Mouse (Mus musculus) MEL (cell line): ENCODE data around the gene Zfyve21. TPM values are rescaled to one million over a fixed set of nuclear protein-coding genes. Genes with fewer than 3 reads are reported as not detected.

ENCODE experiments used
- DNase-seq: peaks from one replicate; pipeline ENCODE4 v3.0.0; 2011; ENCODE audit warnings: low read depth, low spot score
- H3K27ac ChIP-seq: 2 replicates; pipeline ENCODE4 v1.5.1; 2012; ENCODE audit warnings: low read depth, mild to moderate bottlenecking, control low read depth, low read length, moderate library complexity; ENCODE audit not compliant: control insufficient read depth
- H3K27me3 ChIP-seq, 2 experiments: fragments of 150-350 bp in 1 of 2; sonication (generic) in 1 of 2; 2 replicates each; pipeline ENCODE4 v1.6.1; 2012; ENCODE audit warnings: low read length in 2 of 2, mild to moderate bottlenecking in 2 of 2, improper control_type of control experiment in 1 of 2, moderate library complexity in 1 of 2; ENCODE audit not compliant: insufficient read depth in 2 of 2, control insufficient read depth in 1 of 2
- H3K36me3 ChIP-seq, 2 experiments: 2 replicates each; pipeline ENCODE4 v1.6.1; 2012 to 2014; ENCODE audit warnings: low read length in 2 of 2, improper control_type of control experiment in 1 of 2, inconsistent platforms in 1 of 2, mild to moderate bottlenecking in 1 of 2; ENCODE audit not compliant: insufficient read depth in 2 of 2, control insufficient read depth in 1 of 2
- H3K4me1 ChIP-seq, 2 experiments: fragments of 150-350 bp in 1 of 2; sonication (generic) in 1 of 2; 2 replicates each; pipeline ENCODE4 v1.6.1; 2012; ENCODE audit warnings: low read length in 2 of 2, improper control_type of control experiment in 1 of 2, mild to moderate bottlenecking in 1 of 2; ENCODE audit not compliant: insufficient read depth in 2 of 2, control insufficient read depth in 1 of 2
- H3K4me3 ChIP-seq, 2 experiments: fragments of 150-350 bp in 1 of 2; sonication (generic) in 1 of 2; 2 replicates each; pipeline ENCODE4 v1.5.1; 2012; ENCODE audit warnings: low read depth in 2 of 2, low read length in 2 of 2, mild to moderate bottlenecking in 2 of 2, moderate library complexity in 2 of 2, control low read depth in 1 of 2, improper control_type of control experiment in 1 of 2; ENCODE audit not compliant: control insufficient read depth in 1 of 2, insufficient read depth in 1 of 2
- H3K79me2 ChIP-seq: 2 replicates; pipeline ENCODE4 v1.6.1; 2012; ENCODE audit warnings: mild to moderate bottlenecking, low read length, moderate library complexity; ENCODE audit not compliant: control insufficient read depth, poor library complexity, insufficient read depth
- H3K9ac ChIP-seq: 2 replicates; pipeline ENCODE4 v1.6.1; 2012; ENCODE audit warnings: low read depth, mild to moderate bottlenecking, control low read depth, low read length, moderate library complexity; ENCODE audit not compliant: control insufficient read depth, poor library complexity, severe bottlenecking
- H3K9me3 ChIP-seq: fragments of 150-350 bp; sonication (generic); replicated peaks from 2 replicates; pipeline ENCODE4 v1.6.1; 2012; ENCODE audit warnings: mild to moderate bottlenecking, low read length, improper control_type of control experiment, moderate library complexity; ENCODE audit not compliant: insufficient read depth
- BHLHE40 ChIP-seq: IDR thresholded peaks from 2 replicates; pipeline ENCODE4 v1.6.1; 2012; ENCODE audit warnings: low read depth, mild to moderate bottlenecking, inconsistent platforms, low read length, improper control_type of control experiment, borderline replicate concordance
- CHD1 ChIP-seq: IDR thresholded peaks from 2 replicates; pipeline ENCODE4 v1.6.1; 2012; ENCODE audit warnings: low read depth, mild to moderate bottlenecking, inconsistent platforms, low read length, improper control_type of control experiment
- CHD2 ChIP-seq: IDR thresholded peaks from 2 replicates; pipeline ENCODE4 v1.6.1; 2011; ENCODE audit warnings: low read length, improper control_type of control experiment
- CTCF ChIP-seq, 3 experiments: IDR thresholded peaks in 2 of 3; conservative IDR thresholded peaks in 1 of 3; 2 replicates each; pipeline ENCODE4 v1.5.1; 2011 to 2012; ENCODE audit warnings: low read length in 3 of 3, low read depth in 2 of 3, mild to moderate bottlenecking in 2 of 3, improper control_type of control experiment in 1 of 3, inconsistent platforms in 1 of 3, mixed read lengths in 1 of 3, moderate library complexity in 1 of 3; ENCODE audit not compliant: control insufficient read depth in 1 of 3, insufficient read depth in 1 of 3, poor library complexity in 1 of 3, severe bottlenecking in 1 of 3
- E2F4 ChIP-seq: IDR thresholded peaks from 2 replicates; pipeline ENCODE4 v1.6.1; 2011; ENCODE audit warnings: low read depth, low read length, improper control_type of control experiment, borderline replicate concordance
- ELF1 ChIP-seq: IDR thresholded peaks from 2 replicates; pipeline ENCODE4 v1.6.1; 2014; ENCODE audit warnings: low read depth, mild to moderate bottlenecking, inconsistent platforms, low read length, improper control_type of control experiment, moderate library complexity
- EP300 ChIP-seq, 2 experiments: IDR thresholded peaks; 2 replicates each; pipeline ENCODE4 v1.6.1; 2011; ENCODE audit warnings: improper control_type of control experiment in 2 of 2, low read length in 2 of 2, low read depth in 1 of 2, mild to moderate bottlenecking in 1 of 2
- ETS1 ChIP-seq: IDR thresholded peaks from 2 replicates; pipeline ENCODE4 v1.6.1; 2012; ENCODE audit warnings: low read depth, mild to moderate bottlenecking, inconsistent platforms, low read length, improper control_type of control experiment, moderate library complexity
- GABPA ChIP-seq: IDR thresholded peaks from 2 replicates; pipeline ENCODE4 v1.6.1; 2012; ENCODE audit warnings: low read depth, mild to moderate bottlenecking, inconsistent platforms, low read length, improper control_type of control experiment, moderate library complexity
- KAT2A ChIP-seq: conservative IDR thresholded peaks from 2 replicates; pipeline ENCODE4 v1.6.1; 2012; ENCODE audit warnings: low read depth, low read length, improper control_type of control experiment, inconsistent platforms
- MAFK ChIP-seq: IDR thresholded peaks from 2 replicates; pipeline ENCODE4 v1.6.1; 2011; ENCODE audit warnings: low read depth, mild to moderate bottlenecking, low read length, improper control_type of control experiment, borderline replicate concordance
- MAX ChIP-seq: IDR thresholded peaks from 2 replicates; pipeline ENCODE4 v1.6.1; 2011; ENCODE audit warnings: low read length, improper control_type of control experiment
- MAZ ChIP-seq: IDR thresholded peaks from 2 replicates; pipeline ENCODE4 v1.6.1; 2012; ENCODE audit warnings: low read depth, mild to moderate bottlenecking, inconsistent platforms, low read length, improper control_type of control experiment
- MEF2A ChIP-seq: IDR thresholded peaks from 2 replicates; pipeline ENCODE4 v1.6.1; 2014; ENCODE audit warnings: low read depth, mild to moderate bottlenecking, inconsistent platforms, low read length, improper control_type of control experiment; ENCODE audit not compliant: poor library complexity, insufficient replicate concordance, severe bottlenecking; ENCODE audit errors: extremely low read depth
- MXI1 ChIP-seq: IDR thresholded peaks from 2 replicates; pipeline ENCODE4 v1.6.1; 2011; ENCODE audit warnings: mild to moderate bottlenecking, low read depth, low read length, improper control_type of control experiment
- MYB ChIP-seq: IDR thresholded peaks from 2 replicates; pipeline ENCODE4 v1.6.1; 2011; ENCODE audit warnings: mild to moderate bottlenecking, low read depth, low read length, improper control_type of control experiment
- NELFE ChIP-seq: IDR thresholded peaks from 2 replicates; pipeline ENCODE4 v1.6.1; 2011; ENCODE audit warnings: low read depth, low read length, improper control_type of control experiment
- NRF1 ChIP-seq: IDR thresholded peaks from 2 replicates; pipeline ENCODE4 v1.6.1; 2014; ENCODE audit warnings: low read depth, mild to moderate bottlenecking, inconsistent platforms, low read length, improper control_type of control experiment, moderate library complexity; ENCODE audit not compliant: poor library complexity, insufficient read depth, severe bottlenecking
- POLR2AphosphoS2 ChIP-seq: IDR thresholded peaks from 2 replicates; pipeline ENCODE4 v1.6.1; 2011; ENCODE audit warnings: low read length, improper control_type of control experiment
- POLR2AphosphoS5 ChIP-seq: IDR thresholded peaks from 2 replicates; pipeline ENCODE4 v1.6.1; 2012; ENCODE audit warnings: low read depth, borderline replicate concordance, mild to moderate bottlenecking, inconsistent platforms, low read length, moderate library complexity, mixed read lengths
- RAD21 ChIP-seq: IDR thresholded peaks from 2 replicates; pipeline ENCODE4 v1.6.1; 2011; ENCODE audit warnings: mild to moderate bottlenecking, low read depth, low read length, improper control_type of control experiment
- SIN3A ChIP-seq: IDR thresholded peaks from 2 replicates; pipeline ENCODE4 v1.6.1; 2012; ENCODE audit warnings: low read length, improper control_type of control experiment, inconsistent platforms
- SMC3 ChIP-seq: IDR thresholded peaks from 2 replicates; pipeline ENCODE4 v1.6.1; 2011; ENCODE audit warnings: low read depth, low read length, improper control_type of control experiment
- TAL1 ChIP-seq: IDR thresholded peaks from 2 replicates; pipeline ENCODE4 v1.6.1; 2012; ENCODE audit warnings: mild to moderate bottlenecking, inconsistent platforms, low read length, moderate library complexity, mixed read lengths
- TBP ChIP-seq: IDR thresholded peaks from 2 replicates; pipeline ENCODE4 v1.8.0; 2011; ENCODE audit warnings: low read depth, low read length, improper control_type of control experiment
- UBTF ChIP-seq: IDR thresholded peaks from 2 replicates; pipeline ENCODE4 v1.6.1; 2012; ENCODE audit warnings: low read depth, mild to moderate bottlenecking, inconsistent platforms, low read length, improper control_type of control experiment, moderate library complexity, borderline replicate concordance; ENCODE audit not compliant: insufficient read depth
- USF1 ChIP-seq: IDR thresholded peaks from 2 replicates; pipeline ENCODE4 v1.6.1; 2014; ENCODE audit warnings: low read depth, mild to moderate bottlenecking, inconsistent platforms, low read length, improper control_type of control experiment, moderate library complexity
- USF2 ChIP-seq, 2 experiments: IDR thresholded peaks; 2 replicates each; pipeline ENCODE4 v1.6.1; 2011 to 2012; ENCODE audit warnings: improper control_type of control experiment in 2 of 2, low read length in 2 of 2, borderline replicate concordance in 1 of 2, inconsistent platforms in 1 of 2, low read depth in 1 of 2, mild to moderate bottlenecking in 1 of 2; ENCODE audit not compliant: insufficient read depth in 1 of 2
- ZMIZ1 ChIP-seq: IDR thresholded peaks from 2 replicates; pipeline ENCODE4 v1.6.1; 2012; ENCODE audit warnings: low read depth, mild to moderate bottlenecking, inconsistent platforms, low read length, improper control_type of control experiment, moderate library complexity
- ZNF384 ChIP-seq: IDR thresholded peaks from 2 replicates; pipeline ENCODE4 v1.6.1; 2012; ENCODE audit warnings: low read depth, mild to moderate bottlenecking, inconsistent platforms, low read length, improper control_type of control experiment
- polyA plus RNA-seq, 2 experiments: library from polyadenylated mRNA; stranded (reverse) in 1 of 2; unstranded in 1 of 2; fragments of >175 nt in 1 of 2; fragments of >200 nt in 1 of 2; gene quantifications; 2 replicates each; pipeline versions ENCODE4 v1.2.1 to v1.2.4; 2012; ENCODE audit warnings: low replicate concordance in 2 of 2, low read depth in 1 of 2; ENCODE audit not compliant: insufficient read length in 2 of 2, insufficient read depth in 1 of 2, missing spikeins in 1 of 2
- total RNA-seq: library from RNA; depleted of rRNA; stranded (reverse); fragments of 300-350 nt; gene quantifications from 2 replicates; pipeline ENCODE4 v1.2.3, GENCODE M21; 2012

Zfyve21 gene
- total and polyA plus RNA-seq, 3 experiments = 8.1 to 9.1 TPM; not detected in 1

GRCm38 (mm10) chr12:111870811-111871210, 56.8 kb downstream of the Zfyve21 start:
- Histone ChIP-seq H3K4me1 (peaks cover 0 to 10% of the 10 kb centered on the region in 2 experiments; a peak in 2 of 4 replicates), H3K27ac (no peak overlapping the region), H3K9ac (no peak overlapping the region), H3K36me3 (peaks cover 0 to 8% of the 10 kb centered on the region in 2 experiments; a peak in 2 of 4 replicates), H3K27me3 (no peaks in the 10 kb centered on the region), H3K9me3 (no peaks in the 10 kb centered on the region), H3K79me2 (no peaks in the 10 kb centered on the region), H3K4me3 (no peak overlapping the region)
- DNase-seq = no peak
- no peak for TF ChIP-seq USF1
- no peak for TF ChIP-seq SIN3A
- no peak for TF ChIP-seq MAX
- no peak for TF ChIP-seq ZMIZ1
- no peak for TF ChIP-seq ZNF384
- TF ChIP-seq POLR2AphosphoS5 = no peak
- no peak for TF ChIP-seq NELFE
- no peak for TF ChIP-seq EP300 (IDR thresholded peaks at IDR 0.05; ENCODE audit: low read depth in 1 of 2, low read length in 2 of 2)
- no peak for TF ChIP-seq E2F4
- TF ChIP-seq TBP = no peak
- no peak for TF ChIP-seq ELF1
- no peak for TF ChIP-seq POLR2AphosphoS2

DNA sequence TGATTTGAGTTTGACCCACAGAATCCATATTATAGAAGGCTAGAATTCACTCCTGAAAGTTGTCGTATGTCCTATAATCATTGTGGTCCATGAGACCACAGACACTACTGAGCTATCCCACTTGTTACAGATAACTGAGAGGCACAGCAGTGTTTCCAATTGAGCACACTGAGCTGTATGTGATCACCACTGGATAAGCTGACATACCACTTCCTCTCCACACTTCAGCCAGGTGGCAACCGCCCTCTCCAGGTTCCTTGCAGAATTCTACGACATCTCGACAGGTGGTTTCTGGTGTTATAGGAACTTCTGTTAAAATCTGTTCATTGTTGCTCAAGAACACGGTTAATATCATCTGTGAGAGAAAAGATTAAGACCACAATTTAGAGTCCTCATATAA, 58.1 kb downstream of the Zfyve21 start:
- H3K4me1 ChIP-seq = peaks cover 0 to 10% of the 10 kb centered on the region in 2 experiments; a peak in 2 of 4 replicates
- no peaks in the 10 kb centered on the region for H3K9me3 ChIP-seq
- no peak overlapping the region for H3K27ac ChIP-seq
- peaks cover 0 to 8% of the 10 kb centered on the region in 2 experiments; a peak in 2 of 4 replicates for H3K36me3 ChIP-seq
- no peaks in the 10 kb centered on the region for H3K27me3 ChIP-seq
- H3K79me2 ChIP-seq = no peaks in the 10 kb centered on the region
- peak; percentile 61 for DNase-seq
- no peak overlapping the region for H3K4me3 ChIP-seq
- no peak overlapping the region for H3K9ac ChIP-seq
- TF ChIP-seq POLR2AphosphoS5 (no peak), NRF1 (no peak), TBP (no peak), TAL1 (no peak), CHD1 (no peak), MXI1 (0 out of 2 replicates have a peak, but pooled peaks have one; percentile 17), NELFE (no peak), KAT2A (no peak), SMC3 (peak; percentile 21; the same call in 1 of the 2 replicates), MYB (no peak), MEF2A (no peak), MAZ (no peak), ELF1 (no peak), CTCF (IDR thresholded peaks at IDR 0.05 in 2 of 3, conservative IDR thresholded peaks at IDR 0.05 in 1 of 3; ENCODE audit: control insufficient read depth in 1 of 3, insufficient read depth in 1 of 3, low read depth in 2 of 3, low read length in 3 of 3, poor library complexity in 1 of 3, severe bottlenecking in 1 of 3) (no peak), RAD21 (no peak), EP300 (IDR thresholded peaks at IDR 0.05; ENCODE audit: low read depth in 1 of 2, low read length in 2 of 2) (peak; percentile 44 to 58; a peak in 3 of 4 replicates), BHLHE40 (no peak), POLR2AphosphoS2 (no peak), UBTF (no peak), USF2 (IDR thresholded peaks at IDR 0.05; ENCODE audit: borderline replicate concordance in 1 of 2, insufficient read depth in 1 of 2, low read depth in 1 of 2, low read length in 2 of 2) (no peak), GABPA (no peak), MAFK (no peak), CHD2 (no peak), ETS1 (0 out of 2 replicates have a peak, but pooled peaks have one; percentile 18), ZMIZ1 (no peak)
